Mouse (Mus musculus) spleen, postnatal 4 days (tissue): ENCODE results near the gene Igfbp2.

Experiments
- DNase-seq, 2 experiments: peaks; one replicate each; pipeline ENCODE4 v3.0.0; 2022; ENCODE audit warnings: low spot score in 2 of 2

Gene Igfbp2

DNA sequence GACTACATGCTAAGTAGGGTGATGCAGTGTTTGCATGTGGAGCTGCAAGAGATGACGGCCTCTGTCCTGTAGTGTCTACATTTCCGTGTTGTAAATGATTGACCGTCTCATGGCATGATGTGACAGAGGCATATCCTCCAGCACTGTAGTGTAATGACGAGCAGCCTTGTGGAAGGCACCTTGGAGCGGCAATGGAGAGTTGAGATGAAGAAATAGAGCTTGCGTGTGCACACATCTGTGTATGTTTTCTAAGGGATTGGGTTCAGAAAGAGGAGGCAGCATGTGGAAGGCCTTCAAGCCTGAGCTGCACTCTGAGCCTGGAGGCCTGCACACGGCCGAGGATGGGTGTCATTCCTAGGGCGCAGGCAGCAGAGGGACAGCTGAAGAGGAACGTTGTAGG is 31.4 kb downstream of the Igfbp2 start:
- no peak for DNase-seq

DNA sequence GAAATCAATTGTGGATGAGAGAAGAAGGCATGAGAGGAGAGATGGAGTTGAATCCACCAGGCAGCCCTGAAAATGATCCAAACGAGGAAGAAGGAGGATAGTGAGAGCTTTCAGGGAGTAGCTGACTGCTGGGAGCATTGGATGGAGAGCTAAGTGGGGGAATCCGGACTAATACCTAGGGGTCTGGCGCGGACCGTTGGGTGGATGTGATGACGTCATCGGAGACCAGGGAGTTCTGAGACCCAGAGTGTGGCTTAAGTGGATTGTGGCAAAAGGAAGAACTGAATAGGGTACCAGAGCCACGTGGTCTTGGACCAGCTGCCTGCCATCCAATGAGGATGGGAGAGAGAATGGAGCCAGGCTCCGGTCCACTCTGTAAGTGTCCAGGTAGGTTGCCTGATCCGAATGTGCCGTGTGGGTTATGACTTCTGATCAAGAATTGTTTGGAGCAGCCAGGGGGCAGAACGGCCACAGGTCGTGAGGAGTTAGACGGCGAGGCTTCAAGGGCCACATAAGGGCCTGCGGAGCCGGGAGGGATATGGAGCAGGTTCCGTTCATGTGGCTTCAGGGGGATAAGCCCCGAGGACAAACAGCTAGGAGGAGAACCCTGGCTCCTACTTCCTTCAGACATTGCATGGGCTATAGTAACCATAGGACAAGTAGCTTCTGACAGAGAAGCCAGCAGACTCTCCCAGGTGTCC is 32.1 kb downstream of the Igfbp2 start:
- no peak for DNase-seq

DNA sequence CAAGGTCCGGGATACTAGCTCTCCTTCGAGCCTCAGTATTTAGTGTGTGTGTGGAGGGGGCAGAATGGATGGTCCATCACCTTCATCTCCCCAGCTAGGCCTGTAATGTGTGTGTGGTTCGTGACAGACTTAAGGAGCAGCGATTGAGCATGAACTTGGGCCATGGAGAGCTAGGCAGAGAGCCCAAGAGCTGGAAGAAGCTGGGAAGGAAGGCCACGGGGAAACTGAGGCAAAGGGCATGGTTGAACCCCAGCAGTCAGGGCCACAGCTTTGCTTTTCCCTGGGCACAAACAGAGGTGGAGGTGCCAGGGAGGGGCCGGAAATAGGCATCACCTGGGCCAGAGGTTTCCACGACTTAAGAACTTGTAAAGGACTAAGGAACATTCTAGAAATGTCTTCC is 32.8 kb downstream of the Igfbp2 start:
- no peak for DNase-seq

DNA sequence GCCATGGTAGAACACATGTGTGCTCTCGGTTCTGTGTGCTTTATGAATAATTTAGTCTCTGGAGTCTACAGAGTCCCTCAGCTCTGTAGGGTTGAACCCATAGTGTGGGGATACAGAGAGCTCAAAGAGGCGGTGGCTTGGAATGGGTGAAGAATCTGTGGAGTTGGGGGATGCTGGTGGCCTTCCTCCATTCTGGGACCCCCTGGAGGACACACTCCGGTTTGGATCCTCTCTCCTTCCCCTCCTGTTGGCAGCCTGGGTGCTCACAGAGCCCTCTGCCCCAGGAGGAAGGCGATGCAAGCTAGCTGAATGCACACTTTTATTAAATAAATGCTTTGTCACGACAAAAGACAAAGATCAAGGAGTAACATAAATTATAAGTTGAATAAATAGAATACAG is 33.3 kb downstream of the Igfbp2 start:
- DNase-seq: no peak

DNA sequence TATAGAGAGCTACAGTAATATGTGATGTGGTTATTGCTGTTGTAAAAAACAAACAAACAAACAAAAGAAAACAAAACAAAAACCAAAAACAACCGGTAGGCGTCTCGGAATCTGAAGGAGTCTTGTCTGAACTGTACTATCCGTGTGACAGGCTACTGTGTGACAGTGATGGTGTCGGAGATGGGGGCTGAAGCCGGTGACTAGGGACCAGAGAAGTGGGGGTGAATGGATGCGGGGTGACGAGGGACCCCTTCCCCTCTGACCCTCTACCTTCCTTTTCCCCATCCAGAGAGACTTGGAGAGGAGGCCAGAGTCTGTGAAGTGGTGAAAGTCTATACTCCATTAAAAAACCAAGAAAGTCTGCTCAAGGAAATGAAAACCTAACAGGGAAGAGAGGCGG is 34.0 kb downstream of the Igfbp2 start:
- DNase-seq: no peak

DNA sequence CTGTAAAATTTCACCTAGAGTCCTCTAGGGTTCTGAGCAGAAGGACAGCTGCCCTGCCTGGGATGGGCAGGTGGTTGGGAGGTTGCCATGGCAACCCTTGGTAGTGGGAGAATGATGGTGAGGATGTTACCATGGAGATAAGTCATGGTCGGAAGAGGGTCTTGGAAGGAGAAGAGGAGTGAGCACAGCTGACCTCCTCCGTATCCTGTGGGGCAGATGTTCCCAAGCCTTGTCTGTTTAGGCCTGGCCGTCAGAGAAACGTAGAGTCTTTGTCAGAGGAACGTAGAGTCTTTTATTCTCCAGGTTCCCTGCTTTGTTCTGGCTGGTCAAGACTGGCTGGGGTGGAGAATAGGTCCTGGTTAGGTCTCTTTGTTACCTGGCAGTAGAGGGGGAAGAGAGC is 34.6 kb downstream of the Igfbp2 start:
- no peak for DNase-seq

DNA sequence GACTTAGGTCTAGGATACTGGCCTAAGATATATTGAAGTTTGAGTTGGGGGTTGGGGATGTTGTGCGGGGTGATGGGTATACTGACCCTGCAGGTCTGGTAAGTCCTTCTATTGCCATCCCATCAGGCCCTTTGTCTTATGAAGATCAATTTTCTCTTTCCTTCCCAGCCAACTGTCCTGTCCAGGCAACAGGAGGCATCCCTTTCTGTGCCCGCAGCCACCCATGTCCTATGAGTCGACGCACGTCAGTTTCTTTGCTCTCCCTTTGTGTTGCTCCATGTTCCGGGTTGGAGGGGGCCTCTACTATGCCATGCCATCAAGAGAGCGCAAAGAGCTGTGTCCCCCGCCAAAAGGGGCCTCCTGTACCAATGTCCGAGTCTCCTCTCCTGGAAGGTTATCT is 35.7 kb downstream of the Igfbp2 start:
- no peak for DNase-seq

DNA sequence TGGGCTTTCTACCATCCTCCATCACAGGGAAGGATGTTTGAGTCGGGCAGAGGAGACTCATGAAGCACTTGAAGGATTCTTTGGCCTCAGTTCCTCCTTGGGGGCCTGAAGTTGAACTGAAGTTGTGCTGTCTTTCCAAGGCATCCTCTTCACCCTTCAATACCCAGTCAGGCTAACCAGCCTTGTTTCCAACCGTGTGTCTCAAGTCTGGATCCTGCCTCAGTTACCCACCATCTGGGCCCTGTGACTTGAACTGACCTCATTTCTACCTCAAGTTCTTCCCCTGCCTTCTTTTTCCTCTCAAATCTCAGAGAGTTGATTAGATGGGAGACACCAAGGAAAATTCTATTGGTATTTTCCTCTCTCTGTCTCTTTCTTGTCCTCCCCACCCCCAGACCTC is 36.2 kb downstream of the Igfbp2 start:
- no peak for DNase-seq

DNA sequence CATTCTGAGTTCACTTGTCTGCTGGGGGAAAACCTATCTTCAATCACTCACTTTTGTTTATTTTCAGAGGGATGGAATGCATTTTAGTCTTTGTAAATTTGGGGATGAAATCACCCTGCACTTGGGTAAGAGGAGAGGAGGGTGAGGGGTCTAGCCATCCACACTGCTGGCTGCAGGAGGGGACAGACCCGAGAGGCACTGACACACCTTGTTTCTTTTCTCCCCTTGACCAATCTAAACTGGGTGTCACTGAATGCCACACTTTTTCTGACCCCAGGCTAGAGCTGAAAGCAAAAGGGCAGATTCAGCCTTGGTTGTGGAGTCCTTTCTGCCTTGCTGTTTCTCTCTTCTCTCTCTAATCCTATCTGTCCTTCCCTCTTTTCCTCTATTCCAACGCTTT is 37.4 kb downstream of the Igfbp2 start:
- no peak for DNase-seq

DNA sequence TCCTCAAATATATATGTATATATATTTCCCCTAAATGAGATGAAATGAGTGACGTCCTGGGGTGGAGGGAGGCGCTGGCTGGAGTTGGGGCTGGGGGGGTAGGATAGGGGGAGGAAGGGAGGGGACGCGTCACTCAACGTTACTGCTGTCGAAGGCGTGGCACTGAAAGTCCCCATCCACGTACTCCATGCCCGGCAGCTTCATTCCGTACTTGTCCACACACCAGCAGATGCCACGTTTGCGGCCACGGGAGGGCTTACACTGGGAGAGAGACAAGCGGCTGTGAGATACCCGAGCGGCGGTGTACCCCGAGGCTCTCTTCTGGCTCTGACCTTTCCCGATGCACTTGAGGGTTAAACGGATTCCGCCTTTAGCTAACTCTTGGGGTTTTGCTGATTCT is 37.9 kb downstream of the Igfbp2 start:
- no peak for DNase-seq

DNA sequence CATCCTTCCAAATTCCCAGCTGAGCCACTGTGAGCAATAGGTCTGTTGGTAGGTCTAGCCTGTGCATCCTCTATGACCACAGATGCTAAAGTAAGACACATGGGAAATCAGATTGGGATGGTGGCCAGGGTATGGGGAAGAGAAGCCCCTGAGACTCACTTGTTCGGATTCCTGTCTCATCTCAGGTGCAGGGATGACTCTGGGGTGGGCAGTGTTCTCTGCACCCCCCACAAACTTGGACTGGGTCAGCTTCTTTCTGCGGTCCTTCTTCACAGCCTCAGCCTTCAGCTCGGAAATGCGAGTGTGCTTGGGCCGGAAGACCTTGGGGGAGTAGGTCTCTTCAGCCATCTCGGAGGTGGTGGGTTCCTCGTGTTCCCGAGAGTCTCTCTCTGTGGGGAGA is 39.4 kb downstream of the Igfbp2 start:
- DNase-seq: no peak

DNA sequence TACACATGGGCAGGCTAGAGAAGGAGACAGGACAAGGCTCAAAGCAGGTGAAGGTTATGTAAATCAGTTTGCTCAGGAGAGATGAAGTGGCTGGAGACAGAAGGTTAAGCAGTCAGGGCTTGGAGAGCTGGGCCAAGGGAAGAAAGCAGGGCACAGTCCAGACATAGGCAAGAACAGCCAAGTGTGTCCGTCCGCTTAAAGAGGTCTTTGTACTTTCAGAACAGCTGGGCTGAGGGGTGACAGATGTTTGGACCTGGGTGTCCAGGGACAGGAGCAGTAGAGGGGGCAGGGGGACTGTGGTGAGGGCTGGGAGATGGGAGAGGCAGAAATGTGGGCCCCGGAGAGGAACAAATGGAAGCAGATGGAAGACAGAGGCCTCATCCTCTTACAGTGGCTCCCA is 40.0 kb downstream of the Igfbp2 start:
- no peak for DNase-seq

DNA sequence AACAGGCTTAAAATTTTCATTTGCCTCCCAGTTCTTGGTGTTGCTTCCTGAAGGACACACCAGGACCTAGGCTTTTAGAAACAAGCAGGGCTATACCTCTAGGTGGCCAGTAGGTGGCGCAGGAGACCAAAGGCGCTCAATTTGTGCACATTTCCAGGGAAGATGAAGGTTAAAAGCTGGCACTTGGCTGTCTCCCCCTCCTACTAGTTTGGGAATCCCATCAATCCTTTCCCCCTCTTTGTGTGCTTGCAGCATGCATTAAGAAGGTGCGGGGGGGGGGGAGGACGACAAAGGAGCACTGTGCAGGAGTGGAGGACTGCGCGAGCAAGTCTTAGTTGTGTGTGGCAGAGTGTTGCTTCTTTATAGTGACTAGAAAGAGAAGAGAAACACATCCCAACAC is 41.6 kb downstream of the Igfbp2 start:
- peak; percentile 44 to 86 for DNase-seq

DNA sequence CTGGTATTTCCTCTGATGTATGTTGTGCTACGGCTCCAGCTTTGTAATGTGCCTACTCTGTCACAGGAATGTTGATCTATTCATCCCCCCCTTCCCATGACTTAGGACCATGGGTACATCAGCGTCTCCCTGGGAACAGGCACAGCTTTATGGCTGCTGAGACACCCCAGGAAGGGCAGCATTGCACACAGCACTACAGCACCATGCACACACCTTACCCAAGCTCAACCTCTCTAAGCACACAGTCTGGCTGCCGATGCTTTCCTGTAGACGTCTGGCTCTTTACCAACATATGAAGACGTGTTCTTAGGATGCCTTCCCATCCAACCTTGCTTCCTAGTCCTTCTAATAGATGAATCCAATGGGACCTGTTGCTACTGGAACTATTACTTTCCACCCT is 42.1 kb downstream of the Igfbp2 start:
- DNase-seq: no peak

DNA sequence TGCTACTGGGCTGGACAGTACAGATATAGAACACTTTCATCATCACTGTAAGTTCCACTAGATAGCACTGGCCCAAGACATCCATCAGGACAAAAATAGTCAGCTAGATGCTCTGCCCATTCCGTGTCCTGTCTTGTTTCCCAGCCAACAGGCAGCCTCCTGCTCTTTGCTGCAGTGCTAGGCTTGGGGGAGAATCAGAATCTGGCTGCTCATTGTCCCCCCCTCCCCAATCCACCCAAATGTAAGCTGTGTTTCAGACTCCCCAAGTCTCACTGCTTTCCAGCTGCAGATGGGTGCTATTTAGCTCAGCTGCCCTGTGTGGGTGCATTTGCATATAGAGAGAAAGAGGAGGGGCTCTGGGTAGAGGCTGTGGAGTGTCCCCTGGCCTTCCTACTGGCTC is 43.0 kb downstream of the Igfbp2 start:
- no peak for DNase-seq

DNA sequence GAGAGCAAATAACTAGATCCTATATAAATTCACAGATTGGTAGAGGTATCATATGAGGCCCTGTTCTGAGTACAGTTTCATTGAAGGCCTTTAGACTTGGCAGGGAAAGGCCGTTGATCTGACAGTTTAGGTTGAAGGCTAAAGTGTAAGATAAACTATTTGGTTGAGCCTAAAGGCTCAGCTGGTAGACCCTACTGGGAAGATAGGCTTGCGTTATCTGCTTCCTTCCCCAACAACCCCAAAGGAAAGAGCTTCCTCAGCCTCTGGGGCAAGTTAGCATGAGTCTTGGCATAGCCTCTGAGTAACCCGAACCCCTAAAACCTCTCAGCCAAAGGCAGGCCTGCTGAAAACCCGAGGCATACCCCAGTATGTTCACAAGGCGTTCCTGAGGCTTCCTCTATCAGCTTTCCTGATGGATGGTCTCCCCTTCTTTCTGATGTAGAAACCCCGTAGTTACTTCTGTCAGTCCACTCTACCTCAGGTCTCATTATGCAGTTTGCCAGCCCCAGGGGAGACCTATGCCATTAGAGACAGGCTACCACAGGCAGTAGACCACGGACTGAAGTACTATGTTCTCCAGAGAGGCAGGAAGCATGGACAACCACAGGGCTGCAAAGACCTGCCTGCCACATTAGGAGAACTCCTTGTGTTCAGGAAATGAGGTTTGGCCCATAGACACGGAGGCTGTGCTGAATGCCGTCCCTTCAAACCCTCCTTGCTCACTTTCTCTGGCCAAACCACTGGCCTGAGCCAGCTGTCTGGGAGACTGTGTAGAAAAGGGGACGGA is 44.3 kb downstream of the Igfbp2 start:
- no peak for DNase-seq

DNA sequence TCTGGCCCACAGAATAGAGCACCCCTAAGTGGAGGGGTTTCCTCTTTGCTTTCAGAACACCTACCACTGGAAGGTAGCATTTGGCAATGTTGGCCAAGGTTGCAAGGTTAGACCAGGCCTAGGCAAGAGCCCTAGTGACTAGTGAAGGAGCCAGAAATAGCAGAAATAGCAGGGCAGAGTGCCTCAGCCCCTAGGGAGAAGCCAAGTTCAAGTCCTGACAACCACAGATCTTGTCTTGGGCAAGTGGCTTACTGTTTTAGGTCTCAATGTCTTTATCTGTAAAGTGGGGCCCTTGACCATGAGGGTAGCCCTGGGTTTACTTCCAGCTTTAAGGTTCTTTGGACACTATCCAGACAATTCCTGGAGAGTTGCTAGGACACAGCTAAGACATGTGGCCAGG is 45.0 kb downstream of the Igfbp2 start:
- no peak for DNase-seq

DNA sequence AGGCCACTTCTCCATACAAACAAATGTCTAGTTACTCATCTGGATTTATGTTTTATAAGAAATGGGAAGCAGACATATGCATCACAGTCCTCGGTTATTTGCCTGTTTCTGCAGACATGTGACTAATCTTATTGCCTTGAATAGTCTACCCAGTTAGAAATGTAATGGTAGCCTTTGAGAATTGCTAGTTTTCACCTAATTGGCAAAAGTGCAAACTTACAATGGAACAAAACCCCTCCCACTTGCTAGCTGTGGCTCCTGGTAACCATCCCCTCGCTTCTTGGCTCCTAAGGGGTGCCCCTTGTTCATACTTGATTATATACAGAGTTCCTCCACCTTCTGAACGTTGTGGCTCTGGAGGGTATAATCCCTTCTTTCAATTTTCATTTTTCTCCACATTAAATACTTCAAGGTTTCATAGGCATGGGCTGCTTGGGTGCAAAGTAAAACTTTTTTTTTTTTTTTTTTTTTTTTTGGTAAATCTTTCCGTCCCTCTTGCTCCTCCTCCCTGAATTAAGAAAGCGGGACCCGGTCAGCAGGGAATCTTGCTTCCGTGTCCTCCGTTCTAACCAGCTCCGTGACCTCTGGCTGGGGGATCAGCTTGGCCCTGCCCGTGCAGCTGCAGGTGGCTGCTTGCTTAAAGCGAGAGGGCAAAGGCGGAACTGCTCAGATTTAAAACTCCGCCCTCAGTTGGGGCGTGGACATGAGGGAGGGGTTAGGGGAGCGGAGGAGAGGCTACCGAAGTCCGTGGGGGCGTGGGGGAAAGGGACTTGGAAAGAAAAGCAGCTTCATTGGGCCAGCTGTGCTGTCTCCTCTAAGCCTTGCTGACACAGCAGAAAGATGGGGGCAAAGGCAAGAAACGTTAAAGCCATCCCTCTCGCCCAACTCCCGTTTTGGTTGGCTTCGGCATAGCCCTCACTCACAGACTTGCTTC is 45.6 kb downstream of the Igfbp2 start:
- peak; percentile 56 to 72 for DNase-seq

DNA sequence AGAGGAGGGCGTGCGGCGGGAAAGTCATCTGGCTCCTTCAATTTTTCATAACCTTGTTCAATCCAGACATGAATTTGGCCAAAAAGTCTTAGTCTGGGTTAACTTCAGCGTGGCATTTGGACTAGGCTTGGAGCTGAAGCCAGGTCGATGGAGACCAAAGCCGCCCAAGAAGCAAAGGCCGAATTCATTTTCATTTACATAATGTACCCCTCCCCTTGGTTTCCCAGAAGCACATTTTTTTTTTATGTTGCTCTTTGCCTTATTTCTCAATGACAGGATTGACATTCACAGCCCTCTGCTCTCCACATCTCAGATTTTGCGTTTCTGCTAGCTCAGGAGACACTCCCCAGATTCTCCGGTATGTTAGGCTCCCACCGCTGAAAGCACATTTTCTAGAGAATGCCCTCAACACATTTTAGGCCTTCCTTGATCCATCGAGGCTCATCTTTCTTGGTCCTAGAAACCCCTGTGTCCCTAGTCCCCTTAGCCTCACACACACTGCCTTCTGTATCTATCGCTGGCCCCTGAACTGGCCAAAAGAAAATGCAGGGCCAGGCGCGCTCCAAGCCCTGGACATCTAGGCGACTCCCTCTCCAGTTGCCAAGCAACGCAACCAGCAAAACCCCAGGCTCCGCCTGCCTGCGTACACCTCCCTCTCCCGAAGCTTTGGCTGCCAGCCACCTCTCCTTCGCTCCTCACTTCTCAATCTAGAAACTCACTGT is 46.5 kb downstream of the Igfbp2 start:
- DNase-seq: no peak

DNA sequence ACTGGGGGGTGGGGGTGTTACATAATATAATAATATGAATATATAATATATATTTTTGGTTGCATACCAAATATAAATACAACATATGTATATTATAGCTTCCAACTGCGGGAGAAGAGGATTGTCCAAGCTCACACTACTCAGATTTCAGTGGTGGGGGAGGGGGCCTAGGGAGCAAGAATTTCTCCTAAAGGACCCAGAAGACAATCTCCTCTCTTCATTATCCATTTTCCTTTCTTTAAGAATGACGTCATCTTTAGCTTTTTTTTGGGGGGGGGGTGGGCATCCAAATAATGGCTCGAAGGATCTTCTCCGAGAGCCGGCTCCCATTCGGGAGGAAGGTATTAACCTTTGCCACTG is 47.0 kb downstream of the Igfbp2 start:
- no peak for DNase-seq

DNA sequence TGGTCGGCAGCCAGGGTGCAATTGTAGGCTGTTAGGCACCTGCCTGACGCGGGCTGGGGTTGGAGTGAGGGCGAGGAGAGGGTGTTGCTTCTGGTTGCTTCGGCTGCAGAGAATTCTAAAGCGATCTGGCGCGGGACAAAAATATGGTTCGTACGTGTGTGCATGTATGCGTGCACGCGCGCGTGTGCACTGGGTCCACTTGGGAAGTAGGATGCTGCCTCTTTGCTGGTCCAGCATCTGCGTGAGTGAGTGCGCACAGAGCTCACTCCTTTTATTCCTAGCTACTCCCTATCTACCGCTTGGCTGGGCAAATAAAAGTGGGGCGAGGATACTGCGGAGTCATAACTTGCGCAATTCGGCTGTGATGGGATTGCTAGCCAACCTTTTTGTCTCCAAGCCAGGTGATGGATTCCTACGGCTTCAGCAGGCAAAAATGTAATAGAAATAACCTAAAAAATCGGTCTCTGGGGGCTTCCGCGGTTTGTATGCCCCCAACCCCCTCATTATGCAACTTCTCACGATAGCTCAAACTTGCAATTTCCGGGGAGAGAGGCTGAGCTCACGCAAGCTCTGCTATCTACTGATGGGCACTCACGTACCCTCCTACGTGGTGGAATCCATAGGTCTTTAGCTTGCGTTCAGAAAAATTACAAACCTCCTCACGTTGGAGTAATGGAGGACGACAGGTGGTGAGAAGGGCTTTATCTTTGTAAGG is 47.6 kb downstream of the Igfbp2 start:
- no peak for DNase-seq
